Mouse (Mus musculus) right cerebral cortex, postnatal 25 days (tissue): Measurements from ENCODE around the gene Hist1h1c.
A peak's percentile ranks its signal among the peaks of the same experiment; 100 is the strongest.
"Not testable (repeated sequence)": the region's sequence is repeated elsewhere in the genome, so short reads cannot be mapped to it uniquely, and the experiment has no call there.

Experiments
- DNase-seq: peaks from one replicate; pipeline ENCODE4 v3.0.0; 2022

Gene Hist1h1c

GRCm38 (mm10) chr13:23738677-23739068, at the start of gene Hist1h1c:
Hist1h1c (plus strand) TSS chr13:23738808.
- DNase-seq, result peak; percentile 90

GRCm38 (mm10) chr13:23688956-23689355, 49.7 kb upstream of the Hist1h1c start:
- no peak for DNase-seq

GRCm38 (mm10) chr13:23689459-23689858, 49.1 kb upstream of the Hist1h1c start:
- no peak for DNase-seq

GRCm38 (mm10) chr13:23693856-23694440, 44.7 kb upstream of the Hist1h1c start:
- no peak for DNase-seq

GRCm38 (mm10) chr13:23694956-23695355, 43.7 kb upstream of the Hist1h1c start:
- no peak for DNase-seq

- DNase-seq, result no peak
Measured at GRCm38 (mm10) chr13:23695514-23695913, 43.1 kb upstream of the Hist1h1c start, which contains the start of gene Hist1h1t. Hist1h1t (plus strand) TSS chr13:23695814.

GRCm38 (mm10) chr13:23696061-23696474, 42.5 kb upstream of the Hist1h1c start:
- no peak for DNase-seq

- no peak for DNase-seq
Measured at GRCm38 (mm10) chr13:23697491-23698299, 40.9 kb upstream of the Hist1h1c start.

- peak; percentile 98 for DNase-seq
Measured at GRCm38 (mm10) chr13:23698300-23698693, 40.3 kb upstream of the Hist1h1c start, which contains the start of gene Hist1h4c. Hist1h4c (minus strand) TSS chr13:23698454.

- DNase-seq, result no peak
Measured at GRCm38 (mm10) chr13:23698996-23699395, 39.6 kb upstream of the Hist1h1c start.

GRCm38 (mm10) chr13:23699767-23700166, 38.8 kb upstream of the Hist1h1c start:
- DNase-seq, result no peak

GRCm38 (mm10) chr13:23700786-23701520, 37.7 kb upstream of the Hist1h1c start:
- DNase-seq, result peak; percentile 65

- no peak for DNase-seq
Measured at GRCm38 (mm10) chr13:23702220-23702619, 36.4 kb upstream of the Hist1h1c start.

- DNase-seq, result not testable (repeated sequence)
Measured at GRCm38 (mm10) chr13:23702801-23703200, 35.8 kb upstream of the Hist1h1c start.

GRCm38 (mm10) chr13:23705751-23706356, 32.8 kb upstream of the Hist1h1c start:
- no peak for DNase-seq

GRCm38 (mm10) chr13:23706771-23707170, 31.8 kb upstream of the Hist1h1c start:
- no peak for DNase-seq

- no peak for DNase-seq
Measured at GRCm38 (mm10) chr13:23708041-23708440, 30.6 kb upstream of the Hist1h1c start.

- DNase-seq, result no peak
Measured at GRCm38 (mm10) chr13:23708654-23709053, 30.0 kb upstream of the Hist1h1c start.

- DNase-seq, result no peak
Measured at GRCm38 (mm10) chr13:23709714-23710373, 28.8 kb upstream of the Hist1h1c start.

- DNase-seq, result peak; percentile 32
Measured at GRCm38 (mm10) chr13:23710374-23711089, 28.1 kb upstream of the Hist1h1c start, which contains the start of gene Hfe. Hfe (minus strand) TSS chr13:23710854.

- no peak for DNase-seq
Measured at GRCm38 (mm10) chr13:23716261-23717042, 22.2 kb upstream of the Hist1h1c start.
